Mouse (Mus musculus): ENCODE data around the gene Bpifb4.

The Bpifb4 gene

DNA sequence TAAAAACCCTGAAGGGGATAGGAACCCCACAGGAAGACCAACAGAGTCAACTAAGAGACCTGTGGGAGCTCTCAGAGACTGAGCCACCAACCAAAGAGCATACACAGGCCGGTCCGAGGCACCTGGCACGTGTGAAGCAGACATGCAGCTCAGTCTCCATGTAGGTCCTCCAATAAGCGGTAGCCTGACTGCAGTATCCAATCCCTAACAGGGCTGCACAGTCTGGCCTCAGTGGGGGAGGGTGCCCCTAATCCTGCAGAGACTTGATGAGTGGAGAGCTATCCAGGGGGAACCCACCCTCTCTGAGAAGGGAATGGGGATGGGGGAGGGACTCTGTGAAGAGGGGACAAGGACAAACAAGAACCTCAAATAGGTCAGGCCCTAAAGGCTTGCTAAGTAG lies 67.7 kb downstream of the Bpifb4 start:
- no peak for DNase-seq

GRCm38 (mm10) chr2:154006331-154006730 lies 68.3 kb downstream of the Bpifb4 start:
- no peak for DNase-seq

DNA sequence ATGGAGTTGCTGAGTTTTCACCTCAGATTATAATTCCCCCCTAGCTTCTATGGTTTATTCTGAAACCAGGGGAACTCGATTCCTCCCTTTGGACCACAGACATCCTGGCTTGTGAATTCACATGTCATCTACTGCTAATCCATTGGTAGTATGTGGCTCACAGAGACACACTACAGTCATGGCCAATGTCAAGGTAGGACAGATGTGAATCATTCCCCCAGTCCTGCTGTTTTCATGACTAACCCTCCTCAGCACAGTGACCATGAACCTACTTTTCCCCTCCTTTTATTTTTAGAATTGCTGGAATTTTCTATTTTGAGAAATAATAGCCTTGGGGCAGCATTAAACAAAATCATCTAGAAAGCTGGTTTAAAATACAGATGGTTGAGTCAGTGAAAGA lies 69.4 kb downstream of the Bpifb4 start:
- DNase-seq: no peak

- DNase-seq: no peak
Observed at GRCm38 (mm10) chr2:154007965-154008364, 70.0 kb downstream of the Bpifb4 start, which contains the start of gene Bpifa2. TSS of gene Bpifa2 (plus strand) at chr2:154008265.

All from kidney, postnatal 14 days (tissue).